Mouse (Mus musculus): ENCODE data around the gene Ttll12.

Ttll12 gene

DNA sequence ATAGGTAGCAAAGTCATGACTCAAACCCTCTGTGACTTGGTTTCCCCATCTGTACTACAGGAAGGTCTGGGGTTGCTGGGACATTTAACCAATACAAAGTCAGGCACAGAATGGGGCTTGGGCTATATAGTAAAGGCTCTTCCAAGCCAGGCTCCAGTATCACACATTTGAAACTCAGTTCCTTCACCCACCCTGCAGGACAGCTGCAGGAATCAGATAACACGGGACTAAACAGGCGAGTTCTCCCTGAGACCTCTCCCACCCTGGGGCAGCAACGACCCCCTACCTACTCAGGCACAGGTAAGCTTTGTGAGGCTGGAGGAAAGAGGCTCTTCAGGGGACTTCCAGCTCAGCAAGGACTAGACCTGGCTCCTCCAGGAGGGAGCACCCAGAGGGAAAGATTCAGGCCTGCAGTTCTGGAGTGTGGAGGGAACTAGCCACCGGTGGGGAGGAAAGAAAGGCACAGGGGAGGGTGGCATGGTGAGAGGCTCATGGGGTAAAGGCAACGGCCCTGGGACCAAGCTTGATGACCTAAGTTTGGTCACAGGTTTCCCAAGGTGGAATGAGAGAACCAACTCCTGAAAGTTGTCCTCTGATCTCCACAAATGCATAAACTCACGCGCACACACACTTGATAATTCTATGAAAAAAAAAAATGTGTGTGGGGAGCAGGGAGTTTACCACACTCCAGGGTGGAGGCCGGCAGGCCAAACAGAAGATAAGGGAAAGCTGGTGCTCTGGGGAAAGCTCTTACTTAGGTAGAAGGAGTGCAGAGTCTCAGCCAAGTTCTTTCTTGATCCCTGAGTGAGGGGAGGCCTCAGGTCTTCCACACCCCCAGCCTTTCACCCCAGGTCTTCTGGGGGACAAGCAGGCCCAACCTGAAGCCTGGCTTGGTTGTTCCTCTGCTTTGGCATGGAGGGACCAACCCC, 2.4 kb downstream of the Ttll12 start:
- no peak for DNase-seq

DNA sequence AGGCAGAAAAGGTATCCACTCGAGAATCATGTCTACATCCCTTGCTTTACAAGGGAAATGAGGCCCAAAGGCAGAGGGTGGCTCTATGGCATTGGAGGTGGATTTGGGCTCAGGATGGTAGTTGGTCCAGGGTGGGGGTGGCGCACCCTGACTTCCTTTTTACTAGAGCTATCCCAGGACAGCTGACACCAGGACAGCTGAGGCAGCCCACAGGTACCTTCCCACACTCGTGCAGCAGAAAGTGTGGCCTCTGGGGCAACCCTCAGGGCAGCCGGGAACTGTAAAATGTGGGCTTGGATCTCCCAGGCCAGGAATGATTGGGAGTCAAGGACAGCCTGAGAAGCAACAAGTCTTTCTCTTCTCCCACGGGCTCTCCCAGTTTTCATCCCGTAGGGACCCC, 3.2 kb downstream of the Ttll12 start:
- no peak for DNase-seq

DNA sequence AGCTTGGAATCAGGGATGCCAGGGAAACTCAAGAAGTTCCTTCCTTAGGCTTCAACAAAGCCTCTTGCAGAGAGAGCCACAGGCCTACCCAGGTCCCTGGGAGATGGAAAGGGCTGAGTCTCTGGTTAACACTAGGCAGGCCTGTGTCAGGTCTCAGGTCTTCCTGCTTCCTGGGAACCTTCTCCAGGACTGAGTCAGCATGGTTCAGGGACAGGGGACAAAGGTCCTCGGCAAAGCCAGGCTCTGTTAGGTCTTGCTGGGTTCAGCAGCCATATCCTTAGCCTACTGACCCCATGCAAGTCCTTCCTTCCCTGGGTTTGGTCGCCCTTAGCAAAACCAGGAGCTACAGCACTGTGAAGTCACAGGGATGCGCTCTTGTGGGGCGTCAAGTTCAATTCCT, 4.1 kb downstream of the Ttll12 start:
- no peak for DNase-seq

DNA sequence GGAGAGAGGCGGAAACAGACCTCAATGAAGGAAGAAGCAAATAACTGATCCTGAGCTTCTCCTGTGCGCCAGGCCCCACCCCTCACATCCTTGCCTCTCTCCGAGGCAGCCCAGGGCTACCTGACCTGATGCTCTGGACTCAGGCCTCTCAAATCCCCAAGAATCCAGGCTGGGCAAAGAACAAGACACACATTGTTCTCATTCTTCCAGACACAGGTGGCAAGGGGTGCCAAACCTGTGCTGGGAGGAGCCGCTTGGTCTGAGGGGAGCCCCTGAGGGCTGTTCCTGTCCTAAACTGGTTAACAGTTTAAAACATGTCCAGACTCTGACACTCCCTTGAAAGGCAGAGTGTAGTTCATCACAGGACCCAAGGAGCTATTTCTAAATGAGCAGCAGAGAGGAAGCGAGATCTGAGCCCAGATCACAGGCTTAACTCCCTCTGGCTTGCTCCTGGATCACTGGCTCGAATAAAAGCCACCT, 10.2 kb downstream of the Ttll12 start:
- no peak for DNase-seq

DNA sequence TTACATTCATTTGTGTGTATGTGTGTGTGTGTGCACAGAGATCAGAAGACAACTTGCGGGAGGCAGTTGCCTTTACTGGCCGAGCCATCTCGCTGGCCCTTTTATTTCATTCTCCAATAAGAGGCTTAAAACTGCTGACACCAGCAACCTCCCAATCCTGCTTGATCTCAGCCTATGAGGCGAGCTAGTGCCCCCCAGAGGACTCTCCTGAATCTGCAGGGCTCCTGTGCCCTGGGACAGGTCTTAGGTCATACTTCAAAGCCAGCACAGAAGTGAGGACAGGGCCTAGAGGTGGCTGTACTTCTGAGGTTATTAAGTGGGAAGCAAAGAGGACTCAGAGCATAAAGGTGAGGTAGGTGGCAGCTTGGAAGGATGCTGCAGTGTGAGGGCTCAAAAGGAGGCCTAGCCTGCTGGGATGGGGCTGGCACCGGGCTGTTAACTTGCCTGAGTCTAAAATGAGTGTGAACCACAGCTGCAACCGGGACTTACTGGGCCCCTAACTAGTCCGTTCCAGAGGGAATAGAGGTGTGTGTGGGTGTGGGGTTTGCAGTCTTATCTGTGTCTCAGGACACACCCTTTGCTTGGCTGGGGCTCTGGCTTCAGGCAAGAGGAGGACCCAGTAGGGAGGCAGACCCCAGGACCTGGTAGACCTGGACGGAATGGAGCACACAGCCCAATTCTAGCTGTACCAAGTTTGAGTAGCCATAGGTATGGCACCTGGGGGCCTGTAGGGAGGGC, 11.4 kb downstream of the Ttll12 start:
- DNase-seq = peak in 1 of 2 experiments; percentile 24

DNA sequence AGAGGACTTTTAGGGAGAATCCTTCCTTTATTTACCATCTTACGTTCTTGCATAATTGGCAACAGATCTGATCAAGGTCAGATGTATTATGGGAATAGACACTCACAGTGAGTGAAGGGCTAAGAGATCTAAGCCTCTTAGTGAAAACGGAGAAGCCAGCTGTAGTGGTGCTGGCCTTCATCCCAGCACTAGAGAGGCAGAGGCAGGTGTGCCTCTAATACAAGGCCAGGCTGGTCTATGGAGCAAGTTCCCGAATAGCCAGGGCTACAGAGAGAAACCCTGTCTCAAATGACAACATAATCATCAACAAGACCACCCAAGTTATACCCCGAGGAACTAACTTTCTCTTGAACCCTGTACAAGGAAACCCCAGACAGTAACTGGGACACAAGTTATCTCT, 12.0 kb downstream of the Ttll12 start:
- no peak for DNase-seq

DNA sequence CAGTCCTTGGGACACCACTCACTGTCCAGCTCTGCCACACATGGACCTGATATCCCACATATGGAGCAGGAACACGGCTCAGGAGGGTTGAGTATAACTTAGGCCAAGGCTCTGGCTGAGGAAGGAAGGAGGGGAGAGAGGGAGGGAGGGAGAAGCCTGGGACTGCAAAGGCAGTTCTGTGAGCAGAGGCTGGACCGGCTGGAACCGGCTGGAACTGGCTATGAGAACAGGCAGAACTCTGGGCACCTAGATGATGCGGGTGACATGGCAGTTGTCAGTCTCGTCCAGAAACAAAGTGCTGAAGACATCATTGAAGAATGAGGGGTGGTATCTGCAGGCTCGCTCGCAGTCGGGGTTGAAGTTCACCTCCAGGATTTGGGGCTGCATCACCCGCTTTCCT, 18.3 kb downstream of the Ttll12 start:
- no peak for DNase-seq

DNA sequence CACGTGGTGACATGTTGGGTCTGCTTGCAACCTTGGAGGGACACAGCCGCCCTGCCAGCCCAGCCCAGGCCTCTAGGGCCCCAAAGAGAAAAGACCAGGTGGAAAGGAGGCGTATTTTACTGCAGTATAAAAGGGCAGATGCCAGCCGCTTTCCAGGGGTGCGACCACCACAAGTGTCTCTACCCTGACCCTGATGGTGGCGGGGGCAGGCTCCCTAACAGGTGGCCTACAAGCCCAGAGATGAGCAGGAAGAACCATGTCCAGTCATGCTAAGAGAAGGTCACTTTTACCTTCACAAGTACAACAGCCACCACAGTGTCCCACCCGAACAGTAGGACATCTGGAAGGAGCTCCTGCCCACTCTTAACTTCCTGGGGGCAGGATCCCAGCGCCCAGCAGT, 19.4 kb downstream of the Ttll12 start:
- no peak for DNase-seq

DNA sequence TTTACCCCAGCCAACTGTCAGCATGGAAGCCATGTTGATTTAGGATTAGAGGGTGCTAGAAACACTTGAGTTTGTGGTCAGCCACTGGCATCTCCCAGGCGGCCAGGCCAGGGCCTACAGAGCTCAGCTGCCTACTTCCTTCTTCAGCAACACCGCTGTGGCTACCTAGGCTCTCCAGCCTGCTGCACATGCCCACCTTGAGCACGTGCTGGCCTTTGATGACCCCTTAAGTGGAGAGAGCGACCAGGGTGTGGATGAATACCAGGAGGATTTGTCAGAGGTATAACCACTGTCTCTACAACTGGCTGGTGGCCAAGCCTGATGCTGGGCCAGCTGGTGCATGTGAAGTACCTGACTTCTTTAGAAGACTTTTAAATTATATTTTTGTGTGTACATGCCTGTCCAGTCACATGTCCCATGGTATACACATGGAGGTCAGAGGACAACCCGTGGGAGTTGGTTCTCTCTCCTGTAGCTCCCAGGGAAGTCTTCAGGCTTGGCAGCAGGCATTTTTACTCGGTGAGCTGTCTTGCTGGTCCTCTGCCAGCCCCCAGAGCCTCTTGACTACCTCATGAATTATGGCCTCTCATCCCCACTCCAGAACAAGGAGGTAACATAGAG, 20.1 kb downstream of the Ttll12 start:
- DNase-seq = no peak

DNA sequence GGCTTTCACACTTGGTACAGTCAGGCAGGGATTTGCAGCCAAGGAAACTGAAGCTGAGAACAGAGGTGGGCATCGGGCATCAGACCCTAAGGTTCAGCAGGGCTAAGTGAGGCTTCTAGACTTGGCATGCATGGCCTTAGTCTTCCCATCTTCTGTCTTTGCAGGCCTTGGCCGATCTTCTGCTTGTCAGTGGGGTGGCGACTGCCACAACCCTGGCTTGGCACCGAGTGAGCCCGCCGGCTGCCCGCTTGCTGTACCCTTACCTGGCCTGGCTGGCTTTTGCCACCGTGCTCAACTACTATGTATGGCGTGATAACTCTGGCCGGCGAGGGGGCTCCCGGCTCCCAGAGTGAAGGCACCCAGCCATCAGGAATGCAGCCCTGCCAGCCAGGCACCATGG, 21.4 kb downstream of the Ttll12 start:
- peak; percentile 51 for DNase-seq

DNA sequence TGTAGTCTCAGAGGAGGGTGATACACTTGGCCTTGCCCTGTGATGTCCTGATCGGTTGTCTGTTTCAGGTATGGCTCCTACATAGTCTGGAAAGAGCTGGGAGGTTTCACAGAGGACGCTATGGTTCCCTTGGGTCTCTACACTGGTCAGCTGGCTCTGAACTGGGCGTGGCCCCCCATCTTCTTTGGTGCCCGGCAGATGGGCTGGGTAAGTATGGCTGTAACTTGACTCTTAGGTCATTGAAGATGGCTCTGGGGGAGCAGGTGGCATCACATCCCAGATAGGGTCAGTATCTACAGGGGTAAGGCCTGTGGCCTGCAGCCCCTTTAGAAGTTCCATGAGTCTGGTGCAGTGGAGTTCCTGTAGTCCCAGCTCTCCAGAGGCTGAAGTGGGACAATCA, 22.8 kb downstream of the Ttll12 start:
- DNase-seq = no peak

DNA sequence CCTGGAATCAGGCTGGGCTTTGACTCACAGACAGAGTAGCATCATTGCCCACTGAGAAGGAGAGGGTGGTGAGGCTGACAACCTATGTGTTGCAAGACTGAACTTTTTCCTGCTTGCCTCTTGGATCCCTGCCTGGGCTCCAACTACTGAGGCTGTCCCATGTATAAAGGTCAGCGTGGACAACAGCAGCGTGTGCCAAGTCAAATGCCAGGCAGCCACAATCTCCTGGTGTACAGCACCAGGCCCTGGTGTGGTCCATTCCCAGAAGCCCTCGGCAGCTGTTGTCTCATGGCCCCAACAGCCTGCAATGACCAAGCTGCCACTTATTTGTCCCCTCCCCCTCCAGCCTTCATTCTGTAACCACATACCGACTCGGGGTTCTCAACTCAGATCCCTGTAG, 23.3 kb downstream of the Ttll12 start:
- DNase-seq = no peak

DNA sequence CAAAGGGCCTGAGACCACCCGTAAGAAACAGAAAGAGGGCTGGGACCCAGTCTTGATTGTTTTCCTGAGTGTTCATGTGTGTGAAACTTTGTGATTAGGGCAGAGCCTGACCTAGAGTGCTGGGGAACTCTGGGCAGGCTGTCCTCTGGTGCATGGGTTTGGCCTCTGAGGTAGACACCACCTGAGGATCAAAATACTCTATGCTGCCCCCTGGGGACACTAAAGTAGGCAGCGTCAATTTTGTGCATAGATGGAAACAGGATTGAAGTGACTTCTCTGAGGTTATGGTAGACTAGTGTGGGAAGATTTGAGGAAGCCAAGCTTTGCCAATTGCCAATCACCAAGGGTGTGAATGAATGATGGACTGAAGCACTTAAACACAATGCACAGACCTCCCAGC, 24.3 kb downstream of the Ttll12 start:
- no peak for DNase-seq

DNA sequence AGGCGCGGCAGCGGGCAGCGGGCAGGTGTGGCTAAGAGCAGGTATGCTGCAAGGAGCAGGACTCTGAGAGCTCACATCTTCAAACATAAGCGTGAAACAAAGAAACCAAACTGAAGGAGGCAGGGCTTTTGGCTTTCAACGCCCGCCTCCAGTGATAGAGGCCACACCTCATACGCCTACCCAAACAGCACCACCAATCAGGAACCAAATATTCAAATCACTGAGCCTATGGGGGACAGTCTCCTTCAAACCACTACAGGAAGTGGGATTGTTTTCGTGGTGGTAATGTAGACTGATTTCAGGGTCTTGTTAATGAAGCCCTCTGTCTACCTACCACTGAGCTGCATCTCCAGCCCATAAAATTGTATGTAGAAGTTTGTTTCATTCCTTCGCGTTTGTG, 25.3 kb downstream of the Ttll12 start:
- DNase-seq = no peak

DNA sequence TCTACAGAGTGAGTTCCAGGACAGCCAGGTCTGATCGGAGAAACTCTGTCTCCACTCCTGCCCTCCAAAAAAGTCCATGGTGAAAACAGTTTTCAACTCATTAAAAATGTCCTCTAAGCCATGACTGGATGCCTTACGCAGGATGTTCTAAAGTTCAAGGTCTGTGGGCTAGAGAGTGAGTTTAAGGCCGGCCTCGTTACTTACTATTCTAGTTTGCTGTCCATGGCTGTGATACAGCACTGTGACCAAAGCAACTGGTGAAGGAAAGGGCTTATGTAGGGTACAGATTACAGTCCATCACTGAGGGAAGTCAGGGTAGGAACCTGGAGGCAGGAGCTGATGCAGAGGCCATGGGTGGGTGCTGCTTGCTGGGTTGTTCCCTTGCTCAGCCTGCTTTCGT, 26.4 kb downstream of the Ttll12 start:
- DNase-seq = no peak

DNA sequence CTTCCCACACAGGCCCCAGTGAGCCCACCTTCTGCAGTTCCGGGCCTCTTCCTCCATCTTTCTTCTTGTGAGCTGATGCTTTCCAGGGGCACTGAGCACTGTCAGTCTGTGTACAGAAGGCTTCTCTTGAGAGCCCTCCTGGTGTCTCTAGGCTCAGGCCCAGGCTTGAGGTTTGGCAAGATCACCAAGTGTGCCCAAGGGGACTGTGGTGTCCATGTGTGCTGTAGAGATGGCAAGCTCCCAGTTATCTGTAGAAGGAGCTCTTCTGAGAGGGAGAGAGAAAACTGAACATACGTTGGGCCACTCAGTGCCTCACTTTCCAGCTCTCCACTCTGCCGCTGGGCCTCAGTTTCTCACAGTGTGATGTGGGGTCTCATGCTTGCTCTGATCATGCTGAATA, 27.2 kb downstream of the Ttll12 start:
- DNase-seq = no peak

DNA sequence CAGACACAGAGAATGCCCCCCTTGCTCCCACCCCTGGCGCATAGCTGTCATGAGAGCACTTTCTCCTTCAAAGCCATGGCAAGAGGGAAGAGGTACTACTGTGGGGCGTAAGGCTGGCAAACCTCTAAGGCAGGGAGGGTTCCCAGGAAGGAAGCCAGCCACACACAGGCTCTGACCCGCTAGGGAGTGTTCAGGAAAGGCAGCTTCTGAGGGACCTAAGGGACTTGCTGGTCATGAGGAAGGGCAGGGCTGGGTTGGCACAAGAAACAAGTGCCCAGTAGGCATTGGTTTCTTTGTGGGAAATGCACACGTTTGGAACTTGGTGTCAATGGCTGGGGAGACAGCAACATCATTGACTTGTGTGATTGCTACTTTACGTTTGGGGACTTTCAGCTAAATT, 29.0 kb downstream of the Ttll12 start:
- no peak for DNase-seq

DNA sequence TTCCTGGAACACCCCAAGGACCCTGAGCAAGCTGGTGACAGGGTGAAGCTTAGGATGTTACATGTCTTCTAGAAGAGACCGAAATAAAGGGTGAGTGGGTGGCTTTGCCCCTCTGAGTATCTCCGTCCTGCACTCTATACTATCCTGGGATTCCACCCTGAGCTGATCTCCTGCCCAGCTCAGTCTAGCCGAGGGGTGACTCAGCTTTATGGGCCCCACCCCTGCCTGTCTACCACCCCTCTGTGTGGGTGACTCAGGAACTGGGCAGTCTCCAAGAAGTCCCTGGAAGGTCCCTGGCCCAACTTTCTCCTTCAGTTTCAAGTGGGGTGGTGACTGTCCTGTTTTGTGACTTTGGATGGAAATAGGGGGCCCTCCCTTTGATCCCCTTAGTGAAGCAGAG, 29.5 kb downstream of the Ttll12 start:
- no peak for DNase-seq

DNA sequence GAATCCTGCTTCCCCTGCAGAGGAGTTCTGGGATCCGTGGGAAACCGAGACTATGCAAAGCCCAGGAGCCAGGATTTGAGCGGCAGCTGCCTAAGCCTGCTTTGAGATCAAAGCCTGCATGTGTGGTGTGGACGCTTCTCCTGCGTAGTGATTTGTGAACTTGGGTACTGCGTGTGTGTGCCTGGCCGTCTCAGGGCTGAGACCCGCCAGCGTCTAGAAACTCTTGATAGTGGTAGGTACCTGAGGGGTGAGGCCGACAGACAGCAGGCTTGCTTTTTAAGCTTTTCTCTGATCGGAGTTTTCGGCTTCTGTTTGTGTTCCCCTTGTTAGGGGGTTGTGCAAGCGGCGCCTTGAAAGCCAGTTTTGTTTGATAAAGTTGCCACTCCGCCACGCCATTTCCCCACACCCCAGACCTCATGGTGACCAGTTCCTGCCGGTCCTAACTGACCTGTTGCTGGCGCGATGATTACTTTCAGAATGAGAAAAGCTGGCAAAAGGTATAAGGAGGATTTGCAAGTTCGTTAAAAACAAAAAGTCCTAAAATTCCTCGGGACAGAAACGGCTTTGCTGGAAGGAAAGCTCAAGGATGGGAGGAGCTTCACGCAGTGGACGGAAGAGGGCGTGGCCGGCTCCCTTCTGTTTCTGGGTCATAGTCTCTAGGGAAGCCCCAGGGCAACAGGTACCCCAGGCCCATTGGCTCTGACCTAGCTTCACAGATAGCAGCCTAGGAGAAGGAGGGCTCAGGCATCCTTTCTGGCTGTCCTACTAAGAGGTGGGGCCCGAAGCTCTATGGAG, 30.9 kb downstream of the Ttll12 start:
- no peak for DNase-seq

DNA sequence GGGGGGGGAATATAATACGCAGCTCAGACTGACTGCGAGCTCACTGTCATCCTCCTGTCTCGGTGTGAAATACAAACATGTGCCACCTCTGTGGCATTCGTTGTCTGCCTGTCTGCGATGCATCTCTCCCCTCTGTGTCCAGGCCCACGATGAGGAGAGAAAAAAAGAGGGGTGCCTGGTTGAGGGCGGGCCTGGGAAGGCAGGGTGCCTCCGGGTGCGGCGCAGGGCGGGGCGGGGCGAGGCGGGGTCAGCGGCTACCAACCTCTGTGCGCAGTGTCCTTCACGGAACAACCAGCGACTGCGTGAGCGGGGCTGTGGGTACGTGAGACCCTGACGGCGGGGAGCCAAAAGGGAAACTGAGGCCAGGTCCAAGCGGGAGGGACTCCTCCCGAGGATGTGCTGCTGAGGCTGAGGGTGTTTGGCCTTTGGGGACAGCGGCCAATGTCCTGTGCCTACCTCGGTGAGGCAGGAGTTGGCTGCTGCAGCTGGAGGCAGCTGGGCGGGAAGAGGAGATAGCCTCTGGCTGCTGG, 31.6 kb downstream of the Ttll12 start, which contains the start of the genes Tspo and Mcat:
Gene Tspo, plus strand, starts transcription at position 266 of the 530 bp plus-strand sequence.
Gene Mcat, minus strand, starts transcription at position 461 of the 530 bp plus-strand sequence.
- no peak for DNase-seq

DNA sequence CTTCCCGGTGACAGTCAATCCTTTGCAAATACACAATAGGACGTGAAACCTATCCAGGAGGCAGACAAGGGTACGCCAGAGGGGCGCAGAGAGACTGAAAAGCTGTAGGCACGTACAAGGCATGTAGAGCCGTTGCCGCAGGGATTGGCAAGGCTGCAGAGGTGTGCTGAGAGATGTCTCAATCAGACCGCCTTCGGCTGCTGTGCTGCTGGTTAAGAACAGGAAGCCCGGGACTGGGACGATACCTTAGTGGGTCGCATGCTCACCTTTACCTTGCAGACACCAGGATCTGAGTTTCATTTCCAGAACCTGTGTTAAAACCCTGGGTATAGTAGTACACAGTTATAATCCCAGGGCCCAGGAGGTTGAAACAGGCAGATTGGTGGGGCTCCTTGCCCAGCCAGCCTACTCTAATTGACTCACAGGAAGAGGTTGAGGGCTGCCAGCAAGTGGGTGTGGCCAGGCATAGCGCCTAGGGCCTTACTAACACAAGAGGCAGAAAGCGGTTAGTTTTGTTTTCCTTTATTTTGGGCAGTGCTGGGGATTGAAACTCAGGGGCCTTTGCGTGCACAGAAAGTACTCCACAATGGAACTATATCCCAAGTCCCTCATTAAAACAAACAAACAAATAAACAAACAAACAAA, 32.2 kb downstream of the Ttll12 start:
- peak; percentile 36 to 37 for DNase-seq

Data from cerebellum, postnatal 36 days (tissue).